Mouse (Mus musculus) CD4-positive, CD25-positive, alpha-beta regulatory T cell, adult 9 weeks (primary cell): Measurements from ENCODE around the gene Olfr1440. TPM values are rescaled to one million over a fixed set of nuclear protein-coding genes. Genes with fewer than 3 reads are reported as not detected.

ENCODE experiments used
- polyA plus RNA-seq: library from polyadenylated mRNA; unstranded; fragments of 100-300 nt; shearing (Covaris generic); gene quantifications from one replicate; pipeline ENCODE4 v1.2.1, GENCODE M21; 2017

Olfr1440 gene
- not detected for polyA plus RNA-seq

DNA sequence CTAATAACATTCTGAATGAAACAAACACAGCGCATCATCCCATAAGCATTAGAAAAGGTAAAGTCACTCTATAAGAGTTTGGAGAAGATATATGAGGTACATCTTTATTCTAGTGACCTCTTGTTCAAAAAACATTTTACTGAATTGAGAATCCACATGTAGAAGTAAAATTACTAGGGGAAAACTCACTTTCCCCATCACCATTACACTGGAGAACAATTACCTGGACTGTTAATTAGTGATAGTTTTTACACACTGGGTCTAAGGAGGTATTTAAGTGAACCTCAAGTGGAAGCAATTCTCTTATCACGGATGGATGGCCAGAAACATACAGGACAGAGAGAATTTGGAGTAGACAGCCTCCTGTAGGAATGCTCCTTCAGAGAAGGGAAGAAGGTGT, at the start of gene Olfr1440:
Gene Olfr1440, plus strand, starts transcription at position 301 of the 400 bp plus-strand sequence.

DNA sequence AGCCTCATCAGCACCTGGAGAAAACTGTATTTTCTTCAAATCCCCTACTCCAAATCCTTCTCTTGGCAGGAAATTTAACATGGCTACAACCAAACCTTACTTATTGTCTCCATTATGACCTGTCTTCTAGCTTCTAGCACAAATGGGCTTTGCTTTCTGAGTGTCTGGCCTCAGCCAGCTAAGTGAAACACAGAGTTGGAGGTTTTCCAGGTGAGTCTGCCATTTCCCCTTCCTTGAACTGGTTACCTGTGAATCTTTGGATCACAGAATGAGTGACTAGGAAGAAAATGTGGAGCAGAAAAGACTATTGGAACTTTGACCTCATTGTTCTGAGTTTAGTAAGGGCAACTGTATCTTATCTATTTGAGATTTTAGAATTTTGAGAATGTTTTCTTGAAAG, 30.3 kb downstream of the Olfr1440 start, which contains the start of gene Olfr1441:
Gene Olfr1441, plus strand, starts transcription at position 73 of the 400 bp plus-strand sequence.

GRCm38 (mm10) chr19:12427605-12428004, 40.5 kb downstream of the Olfr1440 start, which contains the start of gene Pfpl:
Pfpl (plus strand) TSS chr19:12427905.

Other genes with a start within 250 kb of the Olfr1440 start
- 0.10 TPM for gene Olfr1555-ps1, start 217.2 kb upstream of the Olfr1440 start, polyA plus RNA-seq
- not detected for gene Olfr1431, start 186.6 kb upstream of the Olfr1440 start, polyA plus RNA-seq
- not detected for gene Olfr1432, start 154.7 kb upstream of the Olfr1440 start, polyA plus RNA-seq
- not detected for gene Olfr262, start 145.6 kb upstream of the Olfr1440 start, polyA plus RNA-seq
- not detected for gene Olfr235, start 126.2 kb upstream of the Olfr1440 start, polyA plus RNA-seq
- not detected for gene Olfr1434, start 107.4 kb upstream of the Olfr1440 start, polyA plus RNA-seq
- gene Olfr1436, start 88.1 kb upstream of the Olfr1440 start, polyA plus RNA-seq = not detected
- not detected for gene Olfr1437, start 62.2 kb upstream of the Olfr1440 start, polyA plus RNA-seq
- not detected for gene Olfr1438-ps1, start 51.4 kb upstream of the Olfr1440 start, polyA plus RNA-seq
- gene Olfr1441, start 30.2 kb downstream of the Olfr1440 start, polyA plus RNA-seq = not detected
- gene Pfpl, start 40.6 kb downstream of the Olfr1440 start, polyA plus RNA-seq = not detected
- gene Mpeg1, start 73.5 kb downstream of the Olfr1440 start, polyA plus RNA-seq = 0.53 TPM
- gene Dtx4, start 114.2 kb downstream of the Olfr1440 start, polyA plus RNA-seq = 6.2 TPM
- 47.0 TPM for gene Fam111a, start 158.5 kb downstream of the Olfr1440 start, polyA plus RNA-seq
- not detected for gene Gm4952, start 212.7 kb downstream of the Olfr1440 start, polyA plus RNA-seq
- not detected for gene Glyat, start 246.0 kb downstream of the Olfr1440 start, polyA plus RNA-seq